In genomic region chr6:41527402-41527801, GRCm38 (mm10) we compare ENCODE assay signal across 26 mouse cellular contexts. TPM values are rescaled to one million over a fixed set of nuclear protein-coding genes. Genes with fewer than 3 reads are reported as not detected.
"Had no signal": no experiment of that assay in that cellular context is flagged by ENCODE, and none has a peak within 500 bp of the region (broad histone marks: within the 10 kb centered on the region; RNA-seq: fewer than 3 reads in every experiment).

No protein-coding gene starts in this region.

- H3K4me2 ChIP-seq: kidney, embryonic 15.5 days; limb, embryonic 12.5 days; limb, embryonic 15.5 days; liver, embryonic 11.5 days; lung, embryonic 14.5 days had no signal

- DNase-seq: kidney, adult 11 months; kidney, adult 8-10 months; kidney, postnatal 10 days; kidney, postnatal 4 days; left cerebral cortex, postnatal 4 days; liver, postnatal 0 days; lung, embryonic 14.5 days; midbrain, embryonic 14.5 days; right cerebral cortex, postnatal 4 days; thymus, postnatal 36 days had no signal

- H3K4me3 ChIP-seq: kidney, embryonic 15.5 days; limb, embryonic 12.5 days; limb, embryonic 15.5 days had no signal

- H3K9me3 ChIP-seq: kidney, embryonic 15.5 days; limb, embryonic 12.5 days; limb, embryonic 15.5 days had no signal

- H3K36me3 ChIP-seq: kidney, embryonic 15.5 days; limb, embryonic 12.5 days; limb, embryonic 15.5 days had no signal

- H3K4me1 ChIP-seq: kidney, embryonic 15.5 days; limb, embryonic 12.5 days; limb, embryonic 15.5 days had no signal

- H3K27me3 ChIP-seq: kidney, embryonic 15.5 days; limb, embryonic 12.5 days; limb, embryonic 15.5 days had no signal

- H3K9ac ChIP-seq: kidney, embryonic 15.5 days; limb, embryonic 12.5 days; limb, embryonic 15.5 days; liver, embryonic 14.5 days; liver, postnatal 0 days; lung, embryonic 14.5 days had no signal

- H3K27ac ChIP-seq: kidney, embryonic 15.5 days; limb, embryonic 12.5 days; limb, embryonic 15.5 days; liver, embryonic 14.5 days; macrophage; stomach, postnatal 0 days had no signal

- ATAC-seq: liver, postnatal 0 days; lung, postnatal 0 days had no signal

RNA-seq across cellular contexts. Expression of gene Prss2, which starts 5.8 kb away (rescaled TPM):
- total RNA-seq: layer of hippocampus, adult 18-20 months; layer of hippocampus, postnatal 14 days; left cerebral cortex, adult 8-10 months; left cerebral cortex, postnatal 14 days; left cerebral cortex, postnatal 4 days; midbrain, postnatal 0 days had no signal
- polyA plus RNA-seq: kidney, embryonic 15.5 days; limb, embryonic 12.5 days; limb, embryonic 15.5 days; lung, embryonic 14.5 days; lung, postnatal 0 days; macrophage; midbrain, embryonic 14.5 days; midbrain, postnatal 0 days; neural tube, embryonic 11.5 days; neural tube, embryonic 14.5 days; stomach, embryonic 14.5 days had no signal
